Mouse (Mus musculus) heart, postnatal 25 days (tissue): ENCODE data around the gene Zbtb46. TPM values are rescaled to one million over a fixed set of nuclear protein-coding genes. Genes with fewer than 3 reads are reported as not detected.

Experiments used
- DNase-seq: peaks from one replicate; pipeline ENCODE4 v3.0.0; 2022; ENCODE audit warnings: low spot score
- intact Hi-C: fragments of 180-260 bp; cut with DNase I; formaldehyde crosslinking; loops from one replicate; pipeline ENCODE4 v1.15.1; 2025
- total RNA-seq, 2 experiments: library from RNA; stranded (reverse); gene quantifications; 2 replicates each; pipeline ENCODE4 v1.2.3; 2021

The Zbtb46 gene
- total RNA-seq, 2 experiments from 2014 or later: 10.1 to 14.2 TPM

- intact Hi-C loops: no loop called here
- peak; percentile 64 for DNase-seq
These were observed 12.0 kb upstream of the Zbtb46 start for GRCm38 (mm10) chr2:181471246-181471645.

- intact Hi-C loops: no loop called here
These were observed 11.1 kb upstream of the Zbtb46 start for GRCm38 (mm10) chr2:181470285-181470684.

GRCm38 (mm10) chr2:181465423-181465822, 6.2 kb upstream of the Zbtb46 start:
- intact Hi-C loops: no loop called here
- DNase-seq: no peak

More at GRCm38 (mm10) chr2:181470285-181470684, 11.1 kb upstream of the Zbtb46 start:
- no peak for DNase-seq

- DNase-seq: peak; percentile 38
- intact Hi-C loops: no loop called here
These were observed 3.9 kb upstream of the Zbtb46 start for GRCm38 (mm10) chr2:181463008-181463738.

- intact Hi-C loops: no loop called here
- no peak for DNase-seq
These were observed 3.4 kb upstream of the Zbtb46 start for GRCm38 (mm10) chr2:181462604-181463003.

- intact Hi-C loops: loop anchor here (2.0 kb wide), 1 partner anchor 25 kb away; no protein-coding TSS in a partner anchor
- no peak for DNase-seq
These were observed 2.4 kb upstream of the Zbtb46 start for GRCm38 (mm10) chr2:181461536-181462100.

GRCm38 (mm10) chr2:181459673-181460621, 721 bp upstream of the Zbtb46 start:
- peak; percentile 71 for DNase-seq
- intact Hi-C loops: loop anchor here (2.0 kb wide), 2 partner anchors 27 to 35 kb away; no protein-coding TSS in a partner anchor

- peak; percentile 28 for DNase-seq
- intact Hi-C loops: loop anchor here (2.0 kb wide), 1 partner anchor 36 kb away; no protein-coding TSS in a partner anchor
These were observed 644 bp downstream of the Zbtb46 start for GRCm38 (mm10) chr2:181458411-181459152.

GRCm38 (mm10) chr2:181457831-181458230, 1.4 kb downstream of the Zbtb46 start:
- no peak for DNase-seq
- intact Hi-C loops: loop anchor here (2.0 kb wide), 1 partner anchor 37 kb away; no protein-coding TSS in a partner anchor

GRCm38 (mm10) chr2:181455899-181456298, 3.3 kb downstream of the Zbtb46 start:
- intact Hi-C loops: no loop called here
- DNase-seq: no peak

- intact Hi-C loops: loop anchor here (5.0 kb wide), 1 partner anchor 36 kb away; no protein-coding TSS in a partner anchor
- DNase-seq: no peak
These were observed 6.0 kb downstream of the Zbtb46 start for GRCm38 (mm10) chr2:181453274-181453673.

GRCm38 (mm10) chr2:181452181-181452580, 7.0 kb downstream of the Zbtb46 start:
- intact Hi-C loops: loop anchor here (5.0 kb wide), 1 partner anchor 35 kb away; no protein-coding TSS in a partner anchor
- no peak for DNase-seq

- intact Hi-C loops: no loop called here
These were observed 16.2 kb downstream of the Zbtb46 start for GRCm38 (mm10) chr2:181443016-181443415.

GRCm38 (mm10) chr2:181438176-181438575, 21.1 kb downstream of the Zbtb46 start:
- intact Hi-C loops: no loop called here
- DNase-seq: no peak

More at GRCm38 (mm10) chr2:181443016-181443415, 16.2 kb downstream of the Zbtb46 start:
- DNase-seq: no peak

- DNase-seq: no peak
- intact Hi-C loops: no loop called here
These were observed 23.0 kb downstream of the Zbtb46 start for GRCm38 (mm10) chr2:181436246-181436645.

GRCm38 (mm10) chr2:181423834-181424233, 35.4 kb downstream of the Zbtb46 start:
- intact Hi-C loops: no loop called here
- DNase-seq: no peak

GRCm38 (mm10) chr2:181420903-181421638, 38.2 kb downstream of the Zbtb46 start:
- intact Hi-C loops: no loop called here
- no peak for DNase-seq

- no peak for DNase-seq
- intact Hi-C loops: no loop called here
These were observed 38.8 kb downstream of the Zbtb46 start for GRCm38 (mm10) chr2:181420426-181420825.

- no peak for DNase-seq
- intact Hi-C loops: loop anchor here (5.0 kb wide), 1 partner anchor 33 kb away; no protein-coding TSS in a partner anchor
These were observed 39.9 kb downstream of the Zbtb46 start for GRCm38 (mm10) chr2:181419359-181419758.
